Mouse (Mus musculus) spleen, adult 2 months (tissue): ENCODE data around the gene Ctdspl. TPM values are rescaled to one million over a fixed set of nuclear protein-coding genes. Genes with fewer than 3 reads are reported as not detected.

Source experiments
- DNase-seq, 2 experiments: peaks; one replicate each; pipeline versions ENCODE4 v3.0.0 to v3.0.0-alpha.2; 2012 to 2021; ENCODE audit warnings: low spot score in 2 of 2, low read depth in 1 of 2
- H3K27ac ChIP-seq: fragments of 200-500 bp; 2 replicates; pipeline ENCODE4 v1.5.1; 2012; ENCODE audit warnings: low read length, inconsistent platforms; ENCODE audit not compliant: insufficient read depth
- H3K27me3 ChIP-seq: fragments of 200-500 bp; 2 replicates; pipeline ENCODE4 v1.6.1; 2012; ENCODE audit warnings: mild to moderate bottlenecking, moderate library complexity, low read length, inconsistent platforms; ENCODE audit not compliant: control insufficient read depth, insufficient read depth
- H3K36me3 ChIP-seq: fragments of 200-500 bp; 2 replicates; pipeline ENCODE4 v1.6.1; 2012; ENCODE audit warnings: mild to moderate bottlenecking, low read length, inconsistent platforms; ENCODE audit not compliant: control insufficient read depth, insufficient read depth
- H3K4me1 ChIP-seq: fragments of 200-500 bp; 2 replicates; pipeline ENCODE4 v1.6.1; 2011; ENCODE audit warnings: inconsistent platforms; ENCODE audit not compliant: control insufficient read depth, insufficient read depth, insufficient read length
- H3K4me3 ChIP-seq: fragments of 200-500 bp; 2 replicates; pipeline ENCODE4 v1.5.1; 2011; ENCODE audit warnings: mild to moderate bottlenecking, inconsistent platforms; ENCODE audit not compliant: insufficient read depth, insufficient read length; ENCODE audit errors: extremely low read depth
- CTCF ChIP-seq: fragments of 200-500 bp; IDR thresholded peaks from 2 replicates; pipeline ENCODE4 v1.5.1; 2011; ENCODE audit warnings: mild to moderate bottlenecking, inconsistent platforms; ENCODE audit not compliant: insufficient read depth, insufficient read length, insufficient replicate concordance; ENCODE audit errors: extremely low read depth
- POLR2A ChIP-seq: fragments of 200-500 bp; IDR thresholded peaks from 2 replicates; pipeline ENCODE4 v1.6.1; 2011; ENCODE audit warnings: low read depth, low read length, inconsistent platforms
- WGBS: fragments of 180-500 bp; shearing (Covaris S2); methylation state at CpG from one replicate; pipeline ENCODE4 v1.1.7; 2018; 5-methylcytosine and 5-hydroxymethylcytosine counted together
- polyA plus RNA-seq: library from polyadenylated mRNA; depleted of rRNA; stranded (reverse); fragments of >200 nt; gene quantifications from 2 replicates; pipeline ENCODE4 v1.2.3, GENCODE M21; 2012

The Ctdspl gene
- polyA plus RNA-seq, 1 experiment: 6.8 TPM

DNA sequence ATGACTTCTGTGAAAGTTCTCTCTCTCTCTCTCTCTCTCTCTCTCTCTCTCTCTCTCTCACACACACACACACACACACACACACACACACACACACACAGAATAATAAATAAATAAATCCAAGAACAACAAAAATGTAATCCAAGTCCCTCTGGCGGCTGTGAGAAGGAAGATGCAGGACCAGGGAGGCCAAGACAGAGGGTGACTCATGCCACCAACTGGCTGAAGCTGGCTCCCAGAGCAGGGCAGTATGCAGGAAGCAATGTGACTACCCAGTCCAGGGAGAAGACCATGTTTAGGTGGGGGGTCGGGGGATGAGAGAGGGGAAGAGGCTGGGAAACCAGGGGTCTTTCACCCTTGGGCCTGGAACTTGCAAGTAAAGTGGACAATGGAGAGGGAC is 124.9 kb downstream of the Ctdspl start:
- WGBS: 84% methylated on average over 2 of the region's 2 CpGs
- DNase-seq: no peak
- no peak for TF ChIP-seq CTCF
- TF ChIP-seq POLR2A: no peak

DNA sequence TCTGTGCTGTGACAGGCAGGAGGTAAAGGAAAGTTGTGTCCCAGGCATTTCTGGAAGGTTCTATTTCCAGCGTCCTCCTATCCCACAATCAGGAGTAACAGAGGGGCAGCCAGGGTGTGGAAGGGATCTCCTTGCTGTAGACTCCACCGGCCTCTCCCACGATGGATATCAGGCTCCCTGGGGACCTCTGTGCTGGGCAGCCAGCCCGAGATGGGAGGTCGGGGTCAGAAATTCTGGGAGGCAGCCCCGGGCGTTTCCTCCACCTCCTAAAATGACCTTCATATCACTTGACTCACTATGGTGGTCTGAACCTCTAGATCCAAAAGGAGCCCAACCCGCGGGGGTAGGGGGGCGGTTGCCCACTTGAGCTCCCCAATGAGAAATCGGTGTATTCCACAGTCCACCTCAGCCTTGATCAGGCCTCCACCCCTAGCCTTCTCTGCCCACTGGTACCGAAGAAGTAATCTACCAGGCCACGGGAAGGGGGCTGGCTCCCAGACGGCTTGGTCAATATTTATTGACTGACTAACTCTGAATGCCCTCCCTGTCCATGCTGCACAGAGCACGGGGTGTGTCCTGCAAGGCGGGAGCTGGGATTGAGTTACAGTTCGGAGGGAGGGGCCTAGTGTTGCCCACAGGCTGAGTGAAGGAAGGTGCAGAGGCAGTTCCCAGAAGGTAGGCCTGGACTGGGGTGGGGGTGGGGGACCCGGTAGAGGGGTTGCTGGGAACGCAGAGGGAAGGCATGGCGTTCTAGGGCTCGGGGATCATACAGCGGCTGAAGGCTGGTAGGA is 126.1 kb downstream of the Ctdspl start, which contains the start of gene Vill:
TSS of gene Vill (plus strand) at position 625 of the 791 bp plus-strand sequence.
- H3K4me1 ChIP-seq: no peaks in the 10 kb centered on the region
- H3K4me3 ChIP-seq: no peak within 1 kb of the TSS
- H3K27me3 ChIP-seq: no peaks in the 10 kb centered on the region
- 55% methylated on average over 22 of the region's 22 CpGs for WGBS
- no peak for DNase-seq
- no peak within 1 kb of the TSS for H3K27ac ChIP-seq
- TF ChIP-seq CTCF: no peak
- TF ChIP-seq POLR2A: no peak
- H3K36me3 ChIP-seq: no peaks in the 10 kb centered on the region

More for the DNA sequence above, 124.9 kb downstream of the Ctdspl start:
- Histone ChIP-seq H3K27ac (no peak overlapping the region), H3K4me3 (no peak overlapping the region), H3K36me3 (no peaks in the 10 kb centered on the region), H3K27me3 (no peaks in the 10 kb centered on the region), H3K4me1 (no peaks in the 10 kb centered on the region)

- no peak for DNase-seq
- H3K4me1 ChIP-seq: no peaks in the 10 kb centered on the region
- WGBS: 61% methylated on average over 9 of the region's 9 CpGs
- no peak overlapping the region for H3K4me3 ChIP-seq
- H3K27ac ChIP-seq: no peak overlapping the region
- H3K27me3 ChIP-seq: no peaks in the 10 kb centered on the region
- TF ChIP-seq POLR2A (no peak), CTCF (no peak)
- no peaks in the 10 kb centered on the region for H3K36me3 ChIP-seq
Measured at GRCm38 (mm10) chr9:119053964-119054576, 127.8 kb downstream of the Ctdspl start.

- no peak for DNase-seq
- H3K36me3 ChIP-seq: no peaks in the 10 kb centered on the region
- no peak overlapping the region for H3K4me3 ChIP-seq
- H3K27me3 ChIP-seq: no peaks in the 10 kb centered on the region
- WGBS: 43% methylated on average over 4 of the region's 4 CpGs
- TF ChIP-seq CTCF: no peak
- TF ChIP-seq POLR2A: no peak
- no peak overlapping the region for H3K27ac ChIP-seq
- no peaks in the 10 kb centered on the region for H3K4me1 ChIP-seq
Measured at GRCm38 (mm10) chr9:119055336-119055735, 129.1 kb downstream of the Ctdspl start.

DNA sequence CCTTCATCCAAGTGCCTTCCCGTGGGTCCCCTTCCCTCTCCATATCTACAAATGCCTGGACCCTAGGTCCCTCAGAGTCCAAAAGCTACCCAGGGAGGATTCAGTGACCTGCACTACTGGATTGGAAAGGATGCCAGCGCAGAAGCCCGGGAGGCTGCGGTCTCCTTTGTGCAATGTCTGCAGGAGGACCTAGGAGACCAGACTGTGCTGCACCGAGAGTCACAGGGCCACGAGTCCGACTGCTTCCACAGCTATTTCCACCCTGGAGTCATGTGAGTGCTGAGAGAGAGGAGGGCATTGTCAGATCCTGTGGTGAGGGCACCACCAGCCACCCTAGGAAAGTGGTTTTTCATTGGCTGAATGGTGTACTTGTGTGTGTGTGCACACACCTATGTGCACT is 132.0 kb downstream of the Ctdspl start:
- DNase-seq: no peak
- no peaks in the 10 kb centered on the region for H3K36me3 ChIP-seq
- H3K4me1 ChIP-seq: no peaks in the 10 kb centered on the region
- 88% methylated on average over 7 of the region's 7 CpGs for WGBS
- no peak overlapping the region for H3K4me3 ChIP-seq
- H3K27me3 ChIP-seq: no peaks in the 10 kb centered on the region
- no peak for TF ChIP-seq CTCF
- H3K27ac ChIP-seq: no peak overlapping the region

DNA sequence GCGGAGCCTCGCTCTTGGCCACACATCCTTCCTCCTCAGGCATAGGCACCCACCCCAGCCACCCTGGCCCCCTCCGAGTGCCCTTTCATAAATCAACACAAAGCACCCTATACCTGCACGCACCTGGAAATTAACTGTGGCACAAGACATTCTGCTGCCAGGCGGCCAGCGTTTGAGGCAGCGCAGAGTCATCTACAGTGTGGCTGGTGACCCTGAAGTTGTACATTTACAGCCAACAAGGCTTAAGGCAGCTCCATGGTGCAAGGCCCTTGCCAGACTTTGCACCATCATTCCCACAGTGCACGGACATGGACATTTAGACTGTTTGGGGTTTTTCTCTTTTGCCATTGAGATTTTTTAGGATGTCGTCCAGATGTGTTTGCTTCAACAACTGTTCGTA is 134.4 kb downstream of the Ctdspl start:
- Histone ChIP-seq H3K27me3 (no peaks in the 10 kb centered on the region), H3K4me1 (no peaks in the 10 kb centered on the region), H3K36me3 (no peaks in the 10 kb centered on the region), H3K27ac (no peak overlapping the region), H3K4me3 (no peak overlapping the region)
- DNase-seq: no peak
- 86% methylated on average over 10 of the region's 10 CpGs for WGBS
- no peak for TF ChIP-seq POLR2A
- no peak for TF ChIP-seq CTCF

DNA sequence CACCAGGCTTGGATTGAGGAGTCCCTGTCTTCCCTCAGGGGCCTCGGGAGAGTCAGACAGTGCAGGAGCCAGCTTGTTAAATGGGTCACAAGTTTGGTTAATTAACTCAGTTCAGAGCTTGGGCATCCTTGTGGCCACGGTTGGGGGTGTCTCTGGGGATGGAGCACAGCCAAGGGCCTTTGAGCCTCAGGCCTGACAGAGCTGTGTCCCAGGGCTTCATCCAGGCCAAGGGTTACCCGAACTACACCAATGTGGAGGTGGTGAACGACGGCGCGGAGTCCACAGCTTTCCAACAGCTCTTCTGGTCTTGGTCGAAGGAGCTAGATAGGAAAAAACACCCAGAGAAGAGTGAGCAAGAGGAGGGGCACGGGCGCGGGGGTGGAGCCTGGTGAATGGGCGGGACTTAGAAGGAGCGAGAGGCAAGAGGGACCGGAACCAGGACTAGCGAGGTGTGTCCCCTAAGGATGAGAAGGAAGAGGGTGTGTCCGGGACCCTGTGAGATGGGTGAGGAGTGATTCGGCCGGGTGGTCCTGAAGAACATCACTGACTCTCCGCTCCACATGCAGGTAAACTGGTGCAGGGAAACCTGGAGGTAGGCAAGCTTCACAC is 136.9 kb downstream of the Ctdspl start:
- Histone ChIP-seq H3K27ac (no peak overlapping the region), H3K4me3 (peak overlapping the region; percentile 39; the same call in 1 of the 2 replicates), H3K27me3 (no peaks in the 10 kb centered on the region), H3K36me3 (no peaks in the 10 kb centered on the region), H3K4me1 (no peaks in the 10 kb centered on the region)
- DNase-seq: no peak
- TF ChIP-seq POLR2A (no peak), CTCF (no peak)
- WGBS: 53% methylated on average over 19 of the region's 19 CpGs
